Mouse (Mus musculus) embryonic fibroblast, embryonic 13.5 days (primary cell): Measurements from ENCODE around the gene Olfr771.

Experiments
- CTCF ChIP-seq: IDR thresholded peaks from 2 replicates; pipeline ENCODE4 v1.5.1; 2011; ENCODE audit warnings: mild to moderate bottlenecking, control low read depth, low read length, moderate library complexity, borderline replicate concordance; ENCODE audit not compliant: insufficient read depth
- POLR2A ChIP-seq: IDR thresholded peaks from 2 replicates; pipeline ENCODE4 v1.6.1; 2011; ENCODE audit warnings: low read depth, mild to moderate bottlenecking, control low read depth, low read length, moderate library complexity

GRCm38 (mm10) chr10:129117761-129118160 lies 46.8 kb downstream of the Olfr771 start, which contains the start of gene Olfr769:
- TF ChIP-seq CTCF (no peak), POLR2A (no peak)
